Mouse (Mus musculus): Measurements from ENCODE around the gene Kcnd3.

Gene Kcnd3

DNA sequence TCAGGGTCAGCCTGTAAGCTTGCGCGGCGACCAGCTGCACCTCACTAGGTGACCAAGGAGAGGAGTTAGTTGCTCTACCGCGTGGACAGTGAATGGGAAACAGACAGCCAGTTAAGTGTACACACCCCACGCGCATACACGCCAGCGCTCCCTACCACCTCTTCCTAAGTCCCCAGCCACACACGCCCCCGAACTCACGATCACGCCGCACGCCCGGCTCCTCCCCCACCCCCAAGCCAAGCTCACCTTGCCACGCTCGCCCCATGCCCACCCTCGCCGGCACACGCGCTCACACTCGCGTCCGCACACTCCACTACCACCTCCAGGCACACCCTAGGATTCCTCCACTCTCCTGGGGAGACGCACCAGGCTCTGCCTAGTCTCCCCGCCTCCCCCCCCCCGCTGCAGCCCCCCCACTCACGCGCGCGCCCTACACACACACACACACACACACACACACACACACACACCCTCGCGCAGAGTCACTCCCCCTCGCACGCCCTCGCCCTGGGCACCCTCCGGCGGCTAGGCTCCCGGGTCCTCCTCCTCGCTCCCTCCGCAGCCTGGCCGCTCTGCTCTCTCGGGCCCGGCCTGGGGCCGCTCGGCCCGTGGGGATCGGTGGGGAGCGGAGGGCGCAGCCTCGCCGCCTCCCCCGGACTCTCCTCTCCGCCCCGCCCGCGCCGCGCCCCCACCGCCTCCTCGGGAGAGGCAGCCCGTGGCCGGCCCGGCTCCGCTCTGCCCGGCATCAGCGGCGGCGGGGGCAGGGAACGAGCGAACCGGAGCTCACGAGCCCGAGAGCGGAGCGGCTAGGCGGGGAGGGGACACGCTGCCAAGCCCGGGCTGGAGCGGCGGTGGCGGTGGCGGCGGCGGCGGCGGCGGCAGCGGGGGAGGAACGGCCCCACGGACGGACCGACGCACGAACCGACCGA lies at the start of gene Kcnd3:
TSS of gene Kcnd3 (plus strand) at position 704 of the 929 bp plus-strand sequence.
- DNase-seq (ENCODE audit: low read depth) = no peak

DNA sequence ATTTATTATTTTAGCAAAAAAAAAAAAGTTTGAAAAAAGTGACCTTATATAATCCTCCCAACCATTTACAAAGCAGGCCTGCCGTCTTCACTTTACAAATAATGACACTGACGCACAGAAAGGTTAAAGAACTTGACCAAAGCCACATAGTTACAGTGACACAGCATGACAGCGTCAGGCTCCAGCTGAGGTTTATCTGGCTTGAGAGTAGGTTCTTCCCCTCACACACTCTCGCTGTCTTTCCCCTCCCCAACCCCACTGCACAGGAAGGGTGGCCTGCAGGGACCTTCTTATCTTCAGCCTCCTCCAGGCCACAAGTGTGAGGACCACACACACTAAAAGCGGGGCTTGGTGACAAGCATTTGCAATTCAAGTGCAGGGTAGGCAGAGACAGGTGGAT lies 49.5 kb upstream of the Kcnd3 start:
- DNase-seq (ENCODE audit: low read depth) = no peak

- DNase-seq (ENCODE audit: low read depth) = peak; percentile 39
Observed at GRCm38 (mm10) chr3:105403410-105404076, 48.6 kb upstream of the Kcnd3 start.

DNA sequence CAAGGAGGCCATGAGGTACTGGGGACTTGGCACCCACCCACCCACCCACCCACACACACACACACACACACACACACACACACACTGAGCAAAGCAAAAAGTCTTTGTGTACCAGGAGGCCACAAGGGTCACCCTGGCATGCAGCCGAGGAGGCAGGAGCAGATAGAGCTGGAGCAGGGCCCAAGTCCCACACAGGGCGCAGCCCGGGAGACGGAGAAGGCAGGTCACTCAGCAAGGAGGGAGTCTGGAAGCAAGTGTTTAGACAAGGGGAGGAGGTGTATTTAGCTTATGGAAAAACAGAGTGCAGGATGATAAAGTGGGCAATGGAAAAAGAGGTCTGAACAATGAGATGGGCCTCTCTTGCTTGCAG lies 48.1 kb upstream of the Kcnd3 start:
- DNase-seq (ENCODE audit: low read depth) = no peak

- no peak for DNase-seq (ENCODE audit: low read depth)
Observed at GRCm38 (mm10) chr3:105405516-105405915, 46.6 kb upstream of the Kcnd3 start.

DNA sequence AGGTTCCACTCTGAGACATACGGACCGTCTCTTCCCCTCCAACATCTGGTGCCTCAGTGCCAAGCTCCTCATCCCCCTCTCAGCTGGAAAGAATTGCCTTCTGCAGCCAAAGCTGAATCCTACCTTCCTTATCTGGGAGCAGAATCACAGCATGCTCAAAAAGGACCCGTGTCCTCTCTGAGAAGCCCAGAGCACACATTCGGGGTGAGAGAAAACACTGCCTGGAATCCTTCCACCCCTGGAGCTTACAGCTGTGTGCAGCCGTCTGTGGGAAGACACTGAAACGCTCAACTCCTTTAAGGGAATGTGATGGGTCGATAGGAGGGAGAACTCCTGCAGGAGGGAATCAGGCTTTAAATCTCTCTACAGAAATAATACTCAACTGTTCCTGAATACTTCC lies 46.1 kb upstream of the Kcnd3 start:
- no peak for DNase-seq (ENCODE audit: low read depth)

DNA sequence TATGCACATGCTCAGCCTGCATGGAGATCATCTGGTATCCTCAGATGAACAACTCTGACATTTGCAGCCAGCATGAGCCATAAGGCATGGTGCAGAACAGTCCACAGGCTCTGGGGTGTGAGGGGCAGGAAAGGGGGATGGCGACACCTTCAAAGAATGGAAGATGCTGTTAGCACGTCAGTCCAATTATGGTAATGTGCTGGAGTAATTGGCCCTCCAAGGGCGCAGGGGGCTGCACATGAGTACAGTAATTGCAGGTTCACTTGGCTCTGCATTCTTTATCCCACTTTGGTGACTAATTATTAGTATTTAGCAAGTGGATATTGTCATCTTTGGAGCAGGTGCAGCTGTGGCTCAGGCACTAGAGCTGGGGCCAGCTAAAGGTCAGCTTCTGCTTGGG lies 43.9 kb upstream of the Kcnd3 start:
- no peak for DNase-seq (ENCODE audit: low read depth)

DNA sequence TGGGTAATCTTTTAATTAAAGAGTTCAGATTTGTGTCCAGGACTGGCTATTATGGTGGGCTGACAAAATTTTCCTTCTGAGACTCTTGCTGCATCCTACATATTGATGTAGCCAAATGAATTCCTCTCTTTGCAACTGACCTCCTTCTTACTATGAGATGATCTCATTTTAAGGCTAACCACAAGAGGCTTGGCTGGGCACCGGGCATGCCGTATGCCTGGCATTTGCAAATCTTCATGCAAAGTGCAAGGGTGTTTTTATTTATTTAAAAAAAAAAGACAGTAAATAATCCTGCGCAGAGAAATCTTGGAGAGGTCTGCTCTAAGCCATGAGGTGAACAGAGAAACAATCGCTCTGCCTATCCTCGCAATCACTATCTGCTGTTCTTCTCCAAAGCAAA lies 41.3 kb upstream of the Kcnd3 start:
- no peak for DNase-seq (ENCODE audit: low read depth)

DNA sequence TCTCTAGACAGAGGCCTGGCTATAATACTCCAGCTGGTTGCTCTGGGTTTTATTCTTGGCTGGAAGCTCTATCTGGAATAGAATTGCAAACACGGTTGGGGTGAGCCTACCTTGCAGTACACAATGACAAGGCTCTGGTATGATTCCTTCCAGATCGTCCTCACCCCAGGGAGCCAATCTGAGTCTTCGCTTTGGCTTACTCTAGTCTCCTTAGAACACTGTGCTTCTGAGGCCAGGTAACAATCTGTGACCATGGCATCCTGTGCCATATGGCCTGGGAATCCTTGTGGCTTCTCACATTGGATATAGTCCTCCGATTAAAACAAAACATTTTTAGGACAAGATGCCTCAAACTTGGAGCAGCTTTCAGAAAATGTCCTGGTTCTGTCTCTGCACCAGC lies 40.4 kb upstream of the Kcnd3 start:
- no peak for DNase-seq (ENCODE audit: low read depth)

DNA sequence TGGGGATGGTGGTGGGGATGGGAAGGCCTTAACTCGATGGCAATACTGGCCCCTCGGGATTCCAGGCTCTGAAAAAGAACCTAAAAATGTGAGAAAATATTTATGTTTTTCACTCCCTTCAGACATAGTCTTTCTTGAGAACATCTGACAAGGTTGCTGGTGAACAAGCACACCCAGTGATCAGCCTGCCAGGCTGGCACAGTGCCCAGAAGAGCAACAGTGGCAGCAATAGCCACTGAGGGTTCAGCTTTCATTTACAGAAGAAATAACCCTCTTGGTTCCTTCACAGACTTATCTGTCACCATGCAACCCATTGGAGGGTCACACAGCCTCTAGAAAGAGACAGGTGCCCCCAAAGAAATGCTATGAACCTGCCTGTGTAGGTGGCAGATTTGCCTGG lies 39.9 kb upstream of the Kcnd3 start:
- no peak for DNase-seq (ENCODE audit: low read depth)

GRCm38 (mm10) chr3:105412681-105413080 lies 39.4 kb upstream of the Kcnd3 start:
- DNase-seq (ENCODE audit: low read depth) = no peak

- no peak for DNase-seq (ENCODE audit: low read depth)
Observed at GRCm38 (mm10) chr3:105418441-105418840, 33.7 kb upstream of the Kcnd3 start.

DNA sequence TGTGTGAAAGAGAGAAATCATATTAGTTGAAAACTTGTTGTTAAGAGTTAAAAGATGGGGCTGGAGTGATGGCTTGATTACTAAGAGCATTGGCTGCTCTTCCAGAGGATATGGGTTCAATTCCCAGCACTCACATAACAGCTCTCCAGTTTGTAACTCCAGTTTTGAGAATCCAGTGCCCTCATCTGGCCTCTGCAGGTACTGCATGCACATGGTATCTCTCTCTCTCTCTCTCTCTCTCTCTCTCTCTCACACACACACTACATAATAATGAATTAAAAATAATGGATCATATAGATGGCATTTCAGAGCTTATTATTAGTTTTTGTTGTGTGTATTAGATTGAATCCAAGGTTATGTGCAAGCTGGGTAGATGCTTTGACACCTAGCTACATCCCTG lies 29.7 kb upstream of the Kcnd3 start:
- no peak for DNase-seq (ENCODE audit: low read depth)

DNA sequence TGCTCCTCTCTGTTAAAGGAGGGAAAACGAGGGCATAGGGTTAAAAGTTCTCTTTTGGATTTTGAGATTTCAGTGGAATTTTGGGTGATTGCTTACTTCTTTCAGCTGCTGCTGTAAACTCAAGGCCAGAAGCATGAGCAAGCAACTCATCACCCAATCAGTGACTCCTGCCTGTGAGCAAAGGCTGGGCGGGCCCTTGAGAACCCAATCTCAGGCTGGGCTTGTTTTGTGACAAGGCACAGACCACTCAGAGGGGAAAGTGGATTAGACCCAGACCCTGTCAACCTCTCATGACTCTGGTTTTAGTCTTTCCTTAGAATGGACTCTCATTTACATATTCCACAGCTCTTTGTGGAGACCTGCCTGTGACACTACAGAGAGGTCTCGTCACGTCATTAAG lies 28.7 kb upstream of the Kcnd3 start:
- no peak for DNase-seq (ENCODE audit: low read depth)

DNA sequence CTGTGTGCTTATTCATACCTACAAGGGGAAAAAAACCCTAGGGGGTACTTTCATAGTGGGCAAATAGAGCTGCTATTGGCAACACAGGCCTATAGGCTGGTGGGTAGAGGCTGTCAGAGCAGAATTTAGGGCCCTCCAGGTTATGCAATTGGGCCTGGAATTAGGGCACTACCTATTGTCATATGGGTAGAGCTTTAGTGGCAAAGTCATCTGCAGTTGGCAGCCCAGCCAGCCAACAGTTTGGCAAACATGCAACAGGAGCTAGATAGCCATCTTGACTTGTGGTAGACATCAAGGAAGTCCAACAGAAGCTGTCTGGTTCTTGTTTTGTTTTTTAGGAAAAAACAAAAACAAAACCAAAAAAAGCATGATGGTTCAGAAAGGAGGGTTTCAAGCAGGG lies 23.5 kb upstream of the Kcnd3 start:
- no peak for DNase-seq (ENCODE audit: low read depth)

DNA sequence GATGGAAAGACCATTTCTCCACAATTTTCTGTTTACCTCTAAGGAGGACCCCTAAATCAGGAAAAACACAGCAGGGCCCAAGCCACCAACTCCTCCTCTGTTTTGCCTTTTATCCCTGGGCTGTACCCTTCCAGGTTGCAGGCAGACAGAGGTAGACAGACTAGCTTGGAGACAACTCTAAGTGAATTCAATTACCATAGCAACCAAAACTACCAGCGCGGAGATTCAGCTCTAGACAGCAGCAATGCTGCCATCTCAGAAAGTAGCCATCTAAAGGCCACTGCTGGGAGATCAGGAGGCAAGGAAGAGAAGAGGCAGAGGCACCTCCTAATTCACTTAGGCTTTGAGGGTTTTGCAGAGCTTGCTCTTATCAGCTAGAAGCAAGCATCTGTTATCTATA lies 15.7 kb upstream of the Kcnd3 start:
- DNase-seq (ENCODE audit: low read depth) = no peak

DNA sequence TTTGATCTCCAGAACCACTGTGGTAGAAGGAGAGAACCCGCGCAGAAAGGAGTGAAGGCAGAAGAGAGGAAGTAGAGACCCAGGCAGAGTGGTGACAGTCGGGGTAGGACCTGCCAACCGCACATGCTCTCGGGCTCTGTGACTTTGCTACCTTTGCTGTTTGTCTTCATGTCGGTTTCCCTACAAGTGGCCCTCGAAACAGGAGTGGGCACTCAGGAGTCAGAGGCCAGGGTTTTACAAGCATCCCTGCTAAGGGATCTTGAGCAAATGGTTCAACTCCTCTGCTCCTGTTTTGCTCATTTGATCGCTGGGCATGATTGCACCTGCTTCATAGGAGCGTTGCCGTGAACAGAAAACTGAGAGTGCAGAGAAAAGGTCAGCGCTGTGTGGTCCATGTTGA lies 15.2 kb upstream of the Kcnd3 start:
- no peak for DNase-seq (ENCODE audit: low read depth)

DNA sequence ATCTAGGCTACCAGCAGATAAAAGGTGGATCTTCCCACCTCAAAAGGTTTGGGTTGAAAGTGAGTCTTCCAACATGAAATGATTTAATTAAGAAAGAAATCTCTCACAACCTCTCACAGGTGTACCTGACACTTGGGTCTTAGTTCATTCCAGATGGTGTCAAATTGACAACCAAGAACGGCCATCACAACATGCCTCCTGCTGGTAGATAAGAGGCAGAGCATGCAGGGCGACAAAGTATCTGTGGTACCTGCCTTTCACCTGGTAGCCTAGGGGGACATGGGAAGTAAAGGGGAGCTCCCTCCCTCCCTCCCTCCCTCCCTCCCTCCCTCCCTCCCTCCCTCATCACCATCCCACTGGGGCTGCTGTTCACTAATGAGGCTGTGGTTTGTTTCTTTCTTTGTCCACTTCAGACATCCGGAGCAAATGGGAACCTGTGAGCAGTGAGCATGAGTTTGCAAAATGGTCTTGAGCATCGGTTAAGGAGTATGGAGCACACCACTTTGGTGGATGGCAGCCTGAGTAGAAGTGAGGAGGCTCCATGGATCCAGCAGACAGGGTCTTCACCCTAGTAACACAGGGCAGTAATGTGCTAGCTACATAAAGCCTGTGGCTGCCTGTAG lies 11.1 kb upstream of the Kcnd3 start:
- no peak for DNase-seq (ENCODE audit: low read depth)

GRCm38 (mm10) chr3:105450641-105451470 lies 1.3 kb upstream of the Kcnd3 start:
- no peak for DNase-seq (ENCODE audit: low read depth)

DNA sequence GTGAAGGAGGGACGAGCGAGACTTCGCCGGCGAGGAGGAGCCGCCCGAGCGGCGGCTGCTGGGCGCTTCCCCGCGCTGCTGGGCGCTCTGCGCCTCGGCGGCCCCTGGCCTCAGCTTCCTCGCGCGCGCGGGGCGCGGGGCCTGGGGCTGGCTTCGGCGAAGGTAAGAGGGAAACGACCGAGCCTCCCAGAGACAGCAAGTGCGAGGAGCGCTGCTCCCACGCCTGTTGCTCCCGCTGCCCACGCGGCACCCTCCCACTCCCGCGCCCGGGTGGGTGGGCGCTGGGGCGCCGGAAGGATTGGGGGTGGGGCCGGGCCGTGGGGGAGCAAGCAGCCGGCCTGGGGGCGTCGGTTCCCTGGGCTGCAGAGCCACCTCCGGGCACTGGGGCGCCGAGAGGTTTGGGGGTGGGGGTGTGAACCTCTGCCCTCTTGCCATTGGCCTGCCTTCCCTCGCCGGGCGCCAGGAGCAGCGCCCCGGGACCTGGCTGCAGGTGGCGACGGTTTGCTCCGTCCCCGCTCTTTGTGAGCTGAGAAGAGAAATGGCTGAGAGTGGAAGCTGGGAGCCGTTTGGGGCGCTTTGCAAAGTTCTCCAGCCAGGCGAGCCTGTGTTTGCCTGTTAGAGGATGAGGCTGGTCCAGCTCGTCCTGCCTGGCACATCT lies 555 bp downstream of the Kcnd3 start:
- DNase-seq (ENCODE audit: low read depth) = no peak

DNA sequence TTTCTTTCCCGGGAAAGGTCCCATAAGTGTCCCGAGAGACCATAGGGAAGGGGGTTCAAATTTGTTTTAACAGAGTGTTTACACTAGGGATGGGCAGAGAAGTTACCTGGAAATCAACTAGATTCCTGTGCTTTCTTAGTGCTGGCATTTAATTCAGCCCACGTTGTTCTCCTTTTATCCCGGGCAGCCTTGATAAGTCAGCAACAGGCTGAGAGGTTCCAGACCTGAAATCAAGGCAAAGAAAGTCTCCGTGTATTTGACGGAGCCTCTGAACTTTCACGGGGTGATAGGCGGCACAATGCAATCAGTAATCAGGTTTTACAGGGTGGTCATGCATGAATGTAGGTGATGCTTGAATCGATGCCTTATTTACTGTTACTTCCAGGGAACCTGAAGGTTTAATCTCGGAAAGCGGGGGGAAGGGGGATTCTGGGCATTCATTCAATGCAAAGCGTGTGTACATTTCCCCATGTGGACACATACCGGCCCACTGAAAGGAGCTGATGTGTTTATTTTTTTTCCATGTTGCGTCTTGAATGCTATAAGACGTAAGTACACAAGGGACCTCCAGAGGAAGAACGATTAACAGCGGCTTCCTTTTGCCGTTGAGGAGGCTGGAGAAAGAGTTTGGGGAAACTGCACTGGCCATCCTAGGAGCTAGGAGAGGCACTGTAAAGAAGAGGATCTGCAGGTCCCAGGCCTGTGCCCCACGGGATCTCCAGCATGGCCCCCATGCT lies 1.3 kb downstream of the Kcnd3 start:
- no peak for DNase-seq (ENCODE audit: low read depth)

All from fibroblast of lung, adult 2 months (primary cell).